Mouse (Mus musculus) heart, postnatal 25 days (tissue): ENCODE data around the gene Tnrc18. TPM values are rescaled to one million over a fixed set of nuclear protein-coding genes. Genes with fewer than 3 reads are reported as not detected.

Experiments
- total RNA-seq, 2 experiments: library from RNA; stranded (reverse); gene quantifications; 2 replicates each; pipeline ENCODE4 v1.2.3; 2021

Gene Tnrc18
- total RNA-seq, 2 experiments from 2014 or later, result 50.5 to 59.1 TPM

Other genes with a start within 250 kb of the Tnrc18 start
- gene Mmd2, start 208.9 kb downstream of the Tnrc18 start, total RNA-seq, result under 1 TPM; 0.11 to 0.21 TPM
- gene Wipi2, start 190.0 kb downstream of the Tnrc18 start, total RNA-seq, result 10 to 100 TPM; 34.7 to 38.9 TPM
- gene Slc29a4, start 125.2 kb downstream of the Tnrc18 start, total RNA-seq, result under 1 TPM; 0.34 to 0.65 TPM
- gene Fbxl18, start 77.8 kb upstream of the Tnrc18 start, total RNA-seq, result 1 to 10 TPM; 5.4 to 6.0 TPM
- 100 to 1,000 TPM; 898 to 947 TPM for gene Actb, start 89.1 kb upstream of the Tnrc18 start, total RNA-seq
- 10 to 100 TPM; 36.6 to 42.8 TPM for gene Fscn1, start 142.7 kb upstream of the Tnrc18 start, total RNA-seq